Mouse (Mus musculus): ENCODE data around the gene Tst. TPM values are rescaled to one million over a fixed set of nuclear protein-coding genes. Genes with fewer than 3 reads are reported as not detected.

The Tst gene
- polyA plus RNA-seq, 1 experiment, result 3.8 TPM

DNA sequence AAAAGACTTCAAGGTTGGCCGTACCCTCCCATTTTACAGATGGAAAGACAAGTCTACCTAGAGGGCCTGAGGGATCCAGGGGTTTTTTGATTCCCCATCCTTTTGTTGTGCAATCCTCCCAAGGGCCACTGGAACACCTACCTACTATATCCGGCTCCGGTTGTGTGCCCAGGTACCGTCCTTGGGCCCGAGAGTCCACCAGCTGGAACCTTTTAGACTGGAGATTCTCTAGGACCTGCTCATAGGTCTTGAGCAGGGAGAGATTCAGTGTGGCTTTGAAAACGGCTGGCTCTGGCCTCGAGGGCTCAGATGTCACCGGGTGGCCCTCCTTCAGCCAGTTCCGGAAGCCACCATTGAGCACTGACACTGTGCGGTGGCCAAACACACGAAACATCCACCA lies 609 bp downstream of the Tst start:
- H3K27me3 ChIP-seq (ENCODE audit: control insufficient read depth), result peaks cover 9% of the 10 kb centered on the region
- peaks cover 66% of the 10 kb centered on the region for H3K36me3 ChIP-seq (ENCODE audit: control insufficient read depth)
- 0 out of 2 replicates have a peak, but pooled peaks cover 2% of the 10 kb centered on the region for H3K9me3 ChIP-seq (ENCODE audit: control insufficient read depth, low read length)
- H3K4me1 ChIP-seq (ENCODE audit: control insufficient read depth), result peaks cover 91% of the 10 kb centered on the region
- H3K4me3 ChIP-seq (replicated peaks), result peak overlapping the region; percentile 100
- TF ChIP-seq TAL1 (IDR thresholded peaks at IDR 0.05; ENCODE audit: low read length) (no peak), GATA1 (IDR thresholded peaks at IDR 0.05; ENCODE audit: low read length) (no peak)

DNA sequence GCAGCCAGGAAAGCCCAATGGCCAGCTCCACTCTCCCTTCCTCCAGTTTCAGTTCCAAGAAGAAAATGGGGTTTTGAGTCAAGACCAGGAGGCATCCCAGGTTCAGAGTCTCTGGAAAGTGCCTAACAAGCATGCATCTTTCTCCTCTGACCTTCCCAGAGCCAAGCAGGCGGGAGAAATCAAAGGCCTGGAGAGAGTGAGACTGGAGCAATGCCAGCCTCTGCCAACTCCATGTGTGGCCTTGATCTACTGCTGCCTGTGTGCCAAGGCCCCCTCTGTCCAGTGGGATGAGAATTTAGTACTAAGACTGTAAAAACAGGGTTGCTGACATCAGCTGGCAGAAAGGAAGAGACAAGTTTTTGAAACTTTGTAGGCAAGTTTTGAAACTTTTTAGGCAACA lies 1.8 kb downstream of the Tst start:
- H3K4me3 ChIP-seq (replicated peaks), result peak overlapping the region; percentile 100
- peaks cover 66% of the 10 kb centered on the region for H3K36me3 ChIP-seq (ENCODE audit: control insufficient read depth)
- H3K27me3 ChIP-seq (ENCODE audit: control insufficient read depth), result no peaks in the 10 kb centered on the region
- peaks cover 79% of the 10 kb centered on the region for H3K4me1 ChIP-seq (ENCODE audit: control insufficient read depth)
- H3K9me3 ChIP-seq (ENCODE audit: control insufficient read depth, low read length), result no peaks in the 10 kb centered on the region
- TF ChIP-seq TAL1 (IDR thresholded peaks at IDR 0.05; ENCODE audit: low read length), result no peak
- no peak for TF ChIP-seq GATA1 (IDR thresholded peaks at IDR 0.05; ENCODE audit: low read length)

DNA sequence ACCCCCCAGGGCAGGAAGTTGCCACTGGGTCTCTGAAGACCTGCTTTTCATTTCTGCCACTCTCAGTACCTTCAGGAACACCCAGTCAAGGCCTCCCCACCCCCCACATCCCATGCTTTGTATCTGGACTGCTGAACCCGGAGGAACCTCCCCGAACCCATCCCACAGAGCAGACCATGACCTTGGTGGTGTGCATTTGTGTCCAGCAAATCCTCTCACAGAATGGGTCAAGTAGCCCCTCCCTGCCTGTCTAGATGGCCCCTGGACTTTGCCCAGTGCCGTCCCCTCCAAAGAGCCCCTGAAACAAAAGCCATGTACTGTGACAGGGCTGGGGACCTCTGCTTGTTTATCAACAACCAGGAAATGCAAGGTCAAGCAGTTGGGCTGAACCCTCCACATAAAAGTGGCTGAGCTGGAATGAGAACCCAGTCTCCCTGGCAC lies 2.4 kb downstream of the Tst start:
- Histone ChIP-seq H3K9me3 (ENCODE audit: control insufficient read depth, low read length) (no peaks in the 10 kb centered on the region), H3K27me3 (ENCODE audit: control insufficient read depth) (no peaks in the 10 kb centered on the region), H3K4me3 (replicated peaks) (peak overlapping the region; percentile 100), H3K36me3 (ENCODE audit: control insufficient read depth) (peaks cover 62% of the 10 kb centered on the region), H3K4me1 (ENCODE audit: control insufficient read depth) (peaks cover 73% of the 10 kb centered on the region)
- TF ChIP-seq GATA1 (IDR thresholded peaks at IDR 0.05; ENCODE audit: low read length) (no peak), TAL1 (IDR thresholded peaks at IDR 0.05; ENCODE audit: low read length) (no peak)

DNA sequence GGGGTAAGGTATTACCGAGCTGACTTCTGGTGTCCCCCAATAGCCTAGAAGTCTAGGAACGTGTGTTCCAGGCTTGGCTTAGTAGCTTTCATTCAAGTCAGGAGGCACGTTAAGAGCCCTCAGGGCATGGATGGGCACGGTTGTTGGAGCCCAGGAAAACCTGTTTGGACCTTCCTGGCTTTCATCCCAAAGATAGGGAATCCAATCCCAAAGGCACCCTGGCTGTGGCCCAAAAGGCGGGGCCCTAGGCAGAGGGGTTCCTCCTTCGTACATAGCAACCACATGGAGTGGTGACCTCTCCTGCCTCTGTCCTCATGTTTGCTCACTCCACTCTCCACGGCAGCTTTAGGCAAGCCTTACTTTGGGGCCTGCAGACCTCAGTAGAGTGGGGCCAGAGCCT lies 3.3 kb downstream of the Tst start:
- Histone ChIP-seq H3K4me3 (replicated peaks) (no peak overlapping the region), H3K9me3 (ENCODE audit: control insufficient read depth, low read length) (no peaks in the 10 kb centered on the region), H3K4me1 (ENCODE audit: control insufficient read depth) (peaks cover 67% of the 10 kb centered on the region), H3K36me3 (ENCODE audit: control insufficient read depth) (peaks cover 54% of the 10 kb centered on the region), H3K27me3 (ENCODE audit: control insufficient read depth) (no peaks in the 10 kb centered on the region)
- no peak for TF ChIP-seq GATA1 (IDR thresholded peaks at IDR 0.05; ENCODE audit: low read length)
- TF ChIP-seq TAL1 (IDR thresholded peaks at IDR 0.05; ENCODE audit: low read length), result no peak

DNA sequence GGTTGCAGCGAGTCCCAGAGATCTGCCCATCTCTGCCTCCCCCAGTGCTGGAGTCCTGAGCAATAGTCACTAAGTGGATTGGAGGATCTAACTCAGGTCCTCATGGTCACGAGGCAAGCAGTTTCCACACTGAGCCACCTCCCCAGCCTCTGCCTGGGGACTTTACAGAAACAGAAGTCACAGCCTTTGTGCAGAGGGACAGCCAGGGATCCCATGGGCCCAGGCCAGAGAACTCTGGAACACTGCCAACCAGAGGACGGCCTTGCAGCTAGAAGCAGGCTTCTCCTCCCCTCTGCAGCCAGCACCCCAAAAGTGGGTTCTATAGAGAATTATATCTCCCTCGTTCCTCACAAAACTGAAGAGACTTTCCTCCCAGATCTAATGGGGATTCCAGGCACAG lies 3.8 kb downstream of the Tst start:
- no peaks in the 10 kb centered on the region for H3K27me3 ChIP-seq (ENCODE audit: control insufficient read depth)
- H3K4me3 ChIP-seq (replicated peaks), result no peak overlapping the region
- TF ChIP-seq TAL1 (IDR thresholded peaks at IDR 0.05; ENCODE audit: low read length) (no peak), GATA1 (IDR thresholded peaks at IDR 0.05; ENCODE audit: low read length) (no peak)
- H3K9me3 ChIP-seq (ENCODE audit: control insufficient read depth, low read length), result no peaks in the 10 kb centered on the region
- peaks cover 52% of the 10 kb centered on the region for H3K36me3 ChIP-seq (ENCODE audit: control insufficient read depth)
- peaks cover 63% of the 10 kb centered on the region for H3K4me1 ChIP-seq (ENCODE audit: control insufficient read depth)

DNA sequence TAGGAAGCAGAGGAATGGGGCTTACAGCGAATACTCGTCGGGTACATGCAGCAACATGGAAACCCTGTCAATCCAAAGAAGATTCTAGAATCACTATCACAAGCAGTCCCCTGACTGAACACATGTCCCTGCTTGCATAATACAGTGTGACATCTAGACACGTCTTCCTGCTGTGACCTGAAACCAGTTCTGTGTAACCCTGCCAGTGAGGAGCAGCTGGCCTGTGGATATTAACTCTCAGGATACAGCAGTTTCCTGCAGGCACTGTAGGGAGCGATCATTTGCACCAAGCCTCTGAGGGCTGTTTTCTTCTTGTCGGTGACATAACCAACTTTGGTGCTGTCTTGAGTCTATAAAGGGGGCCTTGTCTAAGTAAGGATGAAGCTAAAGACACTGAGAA lies 4.4 kb downstream of the Tst start:
- H3K4me3 ChIP-seq (replicated peaks), result no peak overlapping the region
- H3K4me1 ChIP-seq (ENCODE audit: control insufficient read depth), result peaks cover 65% of the 10 kb centered on the region

DNA sequence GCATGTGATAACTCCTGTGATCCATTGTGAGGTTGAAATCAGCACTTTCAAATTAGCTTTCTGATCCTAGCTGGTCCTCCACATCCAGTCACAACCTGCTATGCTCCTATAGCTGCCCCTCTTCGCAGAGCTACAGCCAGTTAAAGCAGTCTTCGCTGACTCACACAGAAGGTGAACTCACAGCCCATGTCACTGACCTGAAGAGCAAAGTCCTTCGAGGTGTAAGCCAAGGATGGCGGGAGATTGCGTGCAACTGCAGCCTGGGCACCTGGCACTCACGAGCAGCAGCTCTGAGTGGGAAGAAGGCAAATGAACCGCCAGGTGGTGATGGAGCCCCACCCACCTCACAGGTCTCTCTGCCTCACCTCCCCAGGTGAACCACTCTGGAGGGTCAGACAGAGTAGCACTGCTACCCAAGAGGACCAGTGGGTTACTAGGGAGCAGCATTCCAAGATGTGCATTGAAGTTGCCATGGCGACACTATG lies 10.2 kb downstream of the Tst start, which contains the start of gene Tex33:
Gene Tex33, minus strand, starts transcription at position 435 of the 485 bp plus-strand sequence.
- no peak for TF ChIP-seq GATA1 (IDR thresholded peaks at IDR 0.05; ENCODE audit: low read length)
- no peak for TF ChIP-seq TAL1 (IDR thresholded peaks at IDR 0.05; ENCODE audit: low read length)
- Histone ChIP-seq H3K4me3 (replicated peaks) (no peak within 1 kb of the TSS), H3K36me3 (ENCODE audit: control insufficient read depth) (peaks cover 17% of the 10 kb centered on the region), H3K27me3 (ENCODE audit: control insufficient read depth) (peaks cover 17% of the 10 kb centered on the region), H3K4me1 (ENCODE audit: control insufficient read depth) (peaks cover 11% of the 10 kb centered on the region), H3K9me3 (ENCODE audit: control insufficient read depth, low read length) (no peaks in the 10 kb centered on the region)

More for the DNA sequence above, 4.4 kb downstream of the Tst start:
- peaks cover 52% of the 10 kb centered on the region for H3K36me3 ChIP-seq (ENCODE audit: control insufficient read depth)
- TF ChIP-seq GATA1 (IDR thresholded peaks at IDR 0.05; ENCODE audit: low read length) (no peak), TAL1 (IDR thresholded peaks at IDR 0.05; ENCODE audit: low read length) (no peak)
- H3K9me3 ChIP-seq (ENCODE audit: control insufficient read depth, low read length), result no peaks in the 10 kb centered on the region
- no peaks in the 10 kb centered on the region for H3K27me3 ChIP-seq (ENCODE audit: control insufficient read depth)

DNA sequence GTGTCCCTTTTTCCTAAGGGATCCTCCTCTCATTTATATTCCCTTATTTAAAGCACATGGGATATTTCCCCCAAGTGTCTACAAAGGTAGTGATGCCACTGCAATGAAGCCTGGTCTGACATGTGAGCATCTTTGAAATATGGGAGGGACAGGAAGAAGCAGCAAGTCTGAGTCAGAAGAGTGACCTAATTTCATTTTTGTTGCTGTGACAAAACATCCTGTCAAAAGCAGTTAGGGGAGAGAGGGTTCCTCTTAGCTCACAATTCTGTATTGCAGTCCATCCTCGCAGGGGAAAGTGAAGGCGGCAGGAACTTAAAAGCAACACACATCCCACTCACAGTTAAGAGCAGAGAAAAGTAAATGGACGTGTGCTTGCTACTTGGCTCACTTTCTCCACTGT lies 14.9 kb downstream of the Tst start:
- H3K4me1 ChIP-seq (ENCODE audit: control insufficient read depth), result peaks cover 2% of the 10 kb centered on the region; the same call in 1 of the 2 replicates
- TF ChIP-seq GATA1 (IDR thresholded peaks at IDR 0.05; ENCODE audit: low read length) (no peak), TAL1 (IDR thresholded peaks at IDR 0.05; ENCODE audit: low read length) (no peak)
- no peak overlapping the region for H3K4me3 ChIP-seq (replicated peaks)
- H3K36me3 ChIP-seq (ENCODE audit: control insufficient read depth), result no peaks in the 10 kb centered on the region
- H3K9me3 ChIP-seq (ENCODE audit: control insufficient read depth, low read length), result no peaks in the 10 kb centered on the region
- H3K27me3 ChIP-seq (ENCODE audit: control insufficient read depth), result peaks cover 21% of the 10 kb centered on the region

DNA sequence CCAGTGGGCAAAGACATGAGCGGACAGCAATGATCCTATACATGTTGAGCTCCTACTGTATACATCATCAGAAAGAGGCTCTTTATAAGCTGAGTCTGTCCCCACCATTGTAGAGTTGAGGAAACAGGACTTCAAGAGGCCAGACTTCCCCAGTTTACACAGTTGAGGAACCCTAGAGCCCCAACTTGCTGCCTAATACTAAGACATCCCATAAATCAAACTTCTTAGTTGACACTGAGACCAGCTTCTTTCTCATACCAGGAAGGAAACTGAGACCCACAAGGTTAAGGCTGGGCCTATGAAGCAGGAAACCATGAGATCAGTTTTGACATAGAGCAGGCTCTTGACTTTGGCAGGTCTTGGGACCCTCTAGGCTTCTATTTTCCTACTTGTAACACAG lies 20.1 kb downstream of the Tst start:
- Histone ChIP-seq H3K9me3 (ENCODE audit: control insufficient read depth, low read length) (no peaks in the 10 kb centered on the region), H3K27me3 (ENCODE audit: control insufficient read depth) (peaks cover 4% of the 10 kb centered on the region), H3K4me1 (ENCODE audit: control insufficient read depth) (peaks cover 2% of the 10 kb centered on the region; the same call in 1 of the 2 replicates), H3K4me3 (replicated peaks) (no peak overlapping the region), H3K36me3 (ENCODE audit: control insufficient read depth) (no peaks in the 10 kb centered on the region)
- no peak for TF ChIP-seq GATA1 (IDR thresholded peaks at IDR 0.05; ENCODE audit: low read length)
- TF ChIP-seq TAL1 (IDR thresholded peaks at IDR 0.05; ENCODE audit: low read length), result no peak

Data from erythroblast, embryonic 14.5 days (primary cell).